Mouse (Mus musculus) monocyte, adult 2 months (primary cell): ENCODE measurements around the gene Slc35e1.

Experiments used
- DNase-seq, 2 experiments: peaks; one replicate each; pipeline ENCODE4 v3.0.0; 2022; ENCODE audit warnings: low spot score in 2 of 2, low read depth in 1 of 2

Slc35e1 gene

GRCm38 (mm10) chr8:72485456-72486199 is 6.8 kb downstream of the Slc35e1 start:
- DNase-seq: peak; percentile 62 to 67

- DNase-seq: peak; percentile 94 to 96
Measured at GRCm38 (mm10) chr8:72474826-72475546, 17.4 kb downstream of the Slc35e1 start, which contains the start of gene Cherp. Gene Cherp, minus strand, starts transcription at chr8:72475226.

- DNase-seq: no peak
Measured at GRCm38 (mm10) chr8:72470684-72471083, 21.7 kb downstream of the Slc35e1 start.

GRCm38 (mm10) chr8:72469984-72470383 is 22.4 kb downstream of the Slc35e1 start:
- no peak for DNase-seq

GRCm38 (mm10) chr8:72469243-72469642 is 23.2 kb downstream of the Slc35e1 start:
- DNase-seq: no peak

GRCm38 (mm10) chr8:72464211-72464610 is 28.2 kb downstream of the Slc35e1 start:
- no peak for DNase-seq

GRCm38 (mm10) chr8:72459881-72460533 is 32.4 kb downstream of the Slc35e1 start:
- DNase-seq: no peak

- no peak for DNase-seq
Measured at GRCm38 (mm10) chr8:72458457-72458856, 34.0 kb downstream of the Slc35e1 start.

- no peak for DNase-seq
Measured at GRCm38 (mm10) chr8:72457806-72458205, 34.6 kb downstream of the Slc35e1 start.

GRCm38 (mm10) chr8:72455317-72455716 is 37.1 kb downstream of the Slc35e1 start:
- no peak for DNase-seq

GRCm38 (mm10) chr8:72453904-72454303 is 38.5 kb downstream of the Slc35e1 start:
- DNase-seq: no peak

GRCm38 (mm10) chr8:72451516-72451915 is 40.9 kb downstream of the Slc35e1 start:
- DNase-seq: no peak

- DNase-seq: no peak
Measured at GRCm38 (mm10) chr8:72445071-72445470, 47.3 kb downstream of the Slc35e1 start.

- no peak for DNase-seq
Measured at GRCm38 (mm10) chr8:72443994-72444350, 48.4 kb downstream of the Slc35e1 start.

- DNase-seq: peak; percentile 92 to 93
Measured at GRCm38 (mm10) chr8:72443338-72443993, 48.9 kb downstream of the Slc35e1 start, which contains the start of the genes Calr3 and 1700030K09Rik. Gene Calr3, minus strand, starts transcription at chr8:72443870. Gene 1700030K09Rik, plus strand, starts transcription at chr8:72443880.

- no peak for DNase-seq
Measured at GRCm38 (mm10) chr8:72438248-72439015, 54.0 kb downstream of the Slc35e1 start.

GRCm38 (mm10) chr8:72434952-72435351 is 57.5 kb downstream of the Slc35e1 start:
- no peak for DNase-seq
